Mouse (Mus musculus): Measurements from ENCODE around the gene Atp11a.

DNA sequence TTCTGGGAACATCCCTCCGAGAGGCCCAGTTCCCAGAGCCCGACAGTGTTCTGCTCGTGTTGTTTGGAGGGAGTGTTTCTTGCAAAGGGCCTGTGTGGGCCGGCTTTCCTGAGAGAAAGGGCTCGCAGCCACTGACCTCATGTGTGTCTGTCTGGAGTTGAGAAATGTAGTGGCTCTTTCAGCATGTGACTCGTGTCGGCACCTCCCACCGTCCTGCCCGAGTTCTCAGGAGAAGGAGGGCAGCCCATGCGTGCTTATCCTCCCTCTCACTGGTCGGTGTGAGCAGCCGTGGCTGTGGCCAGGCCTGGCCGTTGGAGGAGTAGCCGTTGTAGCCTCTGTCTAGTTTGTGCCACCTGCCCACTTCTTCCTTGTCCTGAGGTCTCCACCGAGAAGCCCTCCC lies 99.2 kb downstream of the Atp11a start:
- TF ChIP-seq CTCF (IDR thresholded peaks at IDR 0.05) = no peak
- no peak for TF ChIP-seq EP300 (IDR thresholded peaks at IDR 0.05)

All from lung, postnatal 0 days (tissue).